Mouse (Mus musculus) limb, embryonic 14.5 days (tissue): ENCODE measurements around the gene Tm7sf2. TPM values are rescaled to one million over a fixed set of nuclear protein-coding genes. Genes with fewer than 3 reads are reported as not detected.

Experiments
- ATAC-seq: fragments of 200-750 bp; cut with Nextera tagmentation; 2 replicates; pipeline ENCODE4 v1.8.0; 2017; ENCODE audit warnings: low read depth, moderate number of reproducible peaks, moderate TSS enrichment; ENCODE audit not compliant: low FRiP score
- DNase-seq: peaks from one replicate; pipeline ENCODE4 v3.0.0-alpha.2; 2015; ENCODE audit warnings: low spot score
- H3K27ac ChIP-seq: fragments of 300-500 bp; sonication (generic); replicated peaks from 2 replicates; pipeline ENCODE4 v1.5.1; 2014; ENCODE audit warnings: low read depth, mild to moderate bottlenecking, low read length, moderate library complexity, mixed read lengths
- H3K27me3 ChIP-seq: fragments of 300-500 bp; sonication (generic); 2 replicates; pipeline ENCODE4 v1.6.1; 2014; ENCODE audit warnings: low read length, mixed read lengths; ENCODE audit not compliant: control insufficient read depth, insufficient read depth
- H3K36me3 ChIP-seq: fragments of 300-500 bp; sonication (generic); 2 replicates; pipeline ENCODE4 v1.6.1; 2014; ENCODE audit warnings: mild to moderate bottlenecking, low read length, moderate library complexity, mixed read lengths; ENCODE audit not compliant: control insufficient read depth, insufficient read depth
- H3K4me1 ChIP-seq: fragments of 300-500 bp; sonication (generic); 2 replicates; pipeline ENCODE4 v1.6.1; 2014; ENCODE audit warnings: antibody characterized with exemption, low read length, mixed read lengths; ENCODE audit not compliant: control insufficient read depth, insufficient read depth
- H3K4me2 ChIP-seq: fragments of 300-500 bp; sonication (generic); replicated peaks from 2 replicates; pipeline ENCODE4 v1.6.1; 2014; ENCODE audit warnings: low read depth, mild to moderate bottlenecking, low read length, moderate library complexity; ENCODE audit not compliant: severe bottlenecking
- H3K4me3 ChIP-seq: fragments of 300-500 bp; sonication (generic); replicated peaks from 2 replicates; pipeline ENCODE4 v1.5.1; 2014; ENCODE audit warnings: low read length
- H3K9ac ChIP-seq: fragments of 300-500 bp; sonication (generic); 2 replicates; pipeline ENCODE4 v1.6.1; 2014; ENCODE audit warnings: mild to moderate bottlenecking, low read depth, low read length, moderate library complexity; ENCODE audit not compliant: severe bottlenecking
- H3K9me3 ChIP-seq: fragments of 300-500 bp; sonication (generic); 2 replicates; pipeline ENCODE4 v1.6.1; 2016; ENCODE audit warnings: low read length; ENCODE audit not compliant: control insufficient read depth
- POLR2A ChIP-seq: fragments of 200-500 bp; IDR thresholded peaks from 2 replicates; pipeline ENCODE4 v1.8.0; 2012; ENCODE audit warnings: inconsistent platforms, mild to moderate bottlenecking, moderate library complexity, borderline replicate concordance; ENCODE audit not compliant: insufficient read depth, insufficient read length; ENCODE audit errors: extremely low read depth
- WGBS: fragments of 180-500 bp; shearing (Covaris S2); extraction: QIAGEN DNeasy Blood & Tissue Kit; methylation state at CpG from one replicate; pipeline ENCODE4 v1.1.7; 2014; 5-methylcytosine and 5-hydroxymethylcytosine counted together
- polyA plus RNA-seq, 2 experiments: library from polyadenylated mRNA; depleted of rRNA in 1 of 2; stranded (reverse) in 1 of 2; unstranded in 1 of 2; fragments of >200 nt; fragmentation: Nextera tagmentation in 1 of 2; extraction: Ambion mirVana in 1 of 2; gene quantifications; 2 replicates each; pipeline versions ENCODE4 v1.2.1 to v1.2.3; 2012 to 2014

The Tm7sf2 gene
- polyA plus RNA-seq, 2 experiments = 18.8 to 43.8 TPM

DNA sequence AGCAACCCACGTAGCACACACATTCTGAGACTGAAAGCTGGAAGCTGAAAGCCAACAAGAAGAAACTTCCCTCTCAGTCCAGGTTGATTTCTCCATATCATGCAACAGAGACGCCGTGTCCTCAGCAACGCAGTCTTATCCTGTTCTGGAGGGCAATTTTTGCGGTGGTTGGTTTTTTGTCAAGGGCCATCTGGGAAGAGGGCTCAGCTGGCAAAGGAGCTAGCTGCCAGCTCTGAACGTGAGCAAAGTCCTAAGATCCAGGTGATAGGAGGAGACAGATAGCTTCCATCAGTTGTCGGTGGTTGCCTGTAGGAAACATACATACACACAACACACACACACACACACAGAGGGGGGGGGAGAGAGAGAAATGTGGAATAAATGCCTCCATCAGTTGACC, 29.8 kb downstream of the Tm7sf2 start:
- no peak overlapping the region for H3K4me3 ChIP-seq
- TF ChIP-seq POLR2A = no peak
- DNase-seq (no peak), ATAC-seq (no peak)
- no peak overlapping the region for H3K4me2 ChIP-seq
- no peaks in the 10 kb centered on the region for H3K9me3 ChIP-seq
- 81% methylated on average over 7 of the region's 7 CpGs for WGBS
- no peaks in the 10 kb centered on the region for H3K36me3 ChIP-seq
- no peak overlapping the region for H3K9ac ChIP-seq
- H3K27ac ChIP-seq = no peak overlapping the region
- H3K27me3 ChIP-seq = no peaks in the 10 kb centered on the region
- no peaks in the 10 kb centered on the region for H3K4me1 ChIP-seq

DNA sequence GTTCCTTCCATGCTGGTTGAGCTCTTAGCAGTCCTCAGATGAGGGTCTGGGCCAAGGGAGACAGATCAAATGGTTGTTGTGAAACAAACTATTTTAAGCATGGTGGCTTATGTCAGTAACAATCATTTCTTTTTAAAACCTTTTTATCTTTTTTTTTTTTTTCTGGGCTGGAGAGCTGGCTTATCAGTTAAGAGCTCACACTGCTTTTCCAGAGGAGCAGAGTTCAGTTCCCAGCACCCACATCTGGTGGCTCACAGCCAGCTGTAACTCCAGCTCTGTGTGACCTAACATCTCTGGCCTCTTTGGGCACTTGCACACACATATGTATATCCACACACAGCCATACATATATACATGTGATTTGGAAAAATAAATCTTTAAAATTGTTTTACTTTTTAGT, 30.5 kb downstream of the Tm7sf2 start:
- Histone ChIP-seq H3K9ac (no peak overlapping the region), H3K27ac (no peak overlapping the region), H3K4me1 (no peaks in the 10 kb centered on the region), H3K4me3 (no peak overlapping the region), H3K9me3 (no peaks in the 10 kb centered on the region), H3K27me3 (no peaks in the 10 kb centered on the region), H3K4me2 (no peak overlapping the region), H3K36me3 (no peaks in the 10 kb centered on the region)
- TF ChIP-seq POLR2A = no peak
- DNase-seq = no peak
- no peak for ATAC-seq

DNA sequence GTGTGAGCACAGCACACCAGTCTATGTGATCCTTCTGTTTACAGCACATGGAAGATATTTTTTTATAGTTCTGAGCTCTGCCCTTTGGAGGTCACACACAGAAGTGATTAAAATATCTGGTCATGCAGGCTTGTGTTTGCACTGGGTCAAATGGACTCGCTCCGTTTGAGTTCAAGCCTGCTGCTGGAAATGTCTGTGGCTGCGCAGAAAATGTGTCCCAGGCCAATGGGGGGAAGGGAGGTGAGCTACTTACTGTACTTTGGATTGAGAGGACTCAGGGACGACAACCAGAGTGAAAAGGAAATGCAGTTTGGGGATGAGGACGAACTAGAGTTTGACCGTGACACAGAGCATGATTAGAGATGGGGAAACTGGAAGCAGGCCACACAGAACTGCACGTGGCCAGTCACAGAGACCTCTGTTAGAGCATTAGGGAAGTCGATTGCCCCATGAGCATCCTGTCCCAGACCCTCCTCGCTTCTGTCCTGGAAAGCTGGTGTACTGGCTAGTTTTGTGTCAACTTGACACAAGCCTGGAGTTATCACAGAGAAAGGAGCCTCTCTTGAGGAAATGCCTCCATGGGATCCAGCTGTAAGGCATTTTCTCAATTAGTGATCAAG, 32.1 kb downstream of the Tm7sf2 start:
- Histone ChIP-seq H3K27me3 (no peaks in the 10 kb centered on the region), H3K36me3 (no peaks in the 10 kb centered on the region), H3K4me1 (no peaks in the 10 kb centered on the region), H3K4me3 (no peak overlapping the region), H3K9ac (no peak overlapping the region), H3K9me3 (no peaks in the 10 kb centered on the region), H3K4me2 (no peak overlapping the region), H3K27ac (no peak overlapping the region)
- no peak for DNase-seq
- TF ChIP-seq POLR2A = no peak
- ATAC-seq = no peak
- WGBS = 71% methylated on average over 9 of the region's 9 CpGs

GRCm38 (mm10) chr19:6030520-6031280, 37.5 kb downstream of the Tm7sf2 start:
- Histone ChIP-seq H3K27me3 (no peaks in the 10 kb centered on the region), H3K4me2 (no peak overlapping the region), H3K36me3 (no peaks in the 10 kb centered on the region), H3K4me1 (no peaks in the 10 kb centered on the region), H3K4me3 (no peak overlapping the region), H3K27ac (no peak overlapping the region), H3K9ac (no peak overlapping the region), H3K9me3 (no peaks in the 10 kb centered on the region)
- TF ChIP-seq POLR2A = no peak
- DNase-seq (no peak), ATAC-seq (no peak)
- WGBS = 68% methylated on average over 14 of the region's 14 CpGs

GRCm38 (mm10) chr19:6029426-6029825, 38.7 kb downstream of the Tm7sf2 start:
- TF ChIP-seq POLR2A = no peak
- Histone ChIP-seq H3K27ac (no peak overlapping the region), H3K9me3 (no peaks in the 10 kb centered on the region), H3K4me3 (no peak overlapping the region), H3K4me1 (no peaks in the 10 kb centered on the region), H3K27me3 (no peaks in the 10 kb centered on the region), H3K36me3 (no peaks in the 10 kb centered on the region), H3K4me2 (no peak overlapping the region), H3K9ac (no peak overlapping the region)
- 79% methylated on average over 9 of the region's 9 CpGs for WGBS
- no peak for ATAC-seq
- no peak for DNase-seq
